Mouse (Mus musculus): ENCODE results near the gene Clmn.

DNA sequence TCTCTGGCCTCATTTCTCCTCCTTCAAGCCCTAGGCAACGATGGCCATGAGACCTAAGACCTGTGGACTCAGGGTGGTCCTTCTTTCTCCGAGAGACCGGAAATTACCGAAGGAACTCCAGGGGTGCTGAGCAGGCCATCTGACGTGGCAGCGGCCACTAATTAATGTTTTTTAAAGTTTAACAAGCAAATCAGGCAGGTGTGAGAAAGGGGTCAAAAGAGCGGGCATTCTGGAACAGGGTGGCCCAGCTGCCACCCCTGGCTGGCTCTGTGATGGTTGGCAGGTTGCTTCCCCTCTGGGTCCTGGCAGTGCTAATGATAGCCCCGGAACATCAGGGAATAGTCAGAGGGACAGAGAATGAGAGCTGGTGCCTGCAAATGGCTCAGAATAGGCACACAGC is 42.7 kb downstream of the Clmn start:
- TF ChIP-seq CTCF (IDR thresholded peaks at IDR 0.05; ENCODE audit: insufficient read depth, low read depth, low read length) (no peak), POLR2A (IDR thresholded peaks at IDR 0.05; ENCODE audit: insufficient read depth, low read depth, low read length) (no peak)

Data from olfactory bulb, adult 2 months (tissue).